23 mouse cellular contexts compared by ENCODE assay signal in the genomic region with DNA sequence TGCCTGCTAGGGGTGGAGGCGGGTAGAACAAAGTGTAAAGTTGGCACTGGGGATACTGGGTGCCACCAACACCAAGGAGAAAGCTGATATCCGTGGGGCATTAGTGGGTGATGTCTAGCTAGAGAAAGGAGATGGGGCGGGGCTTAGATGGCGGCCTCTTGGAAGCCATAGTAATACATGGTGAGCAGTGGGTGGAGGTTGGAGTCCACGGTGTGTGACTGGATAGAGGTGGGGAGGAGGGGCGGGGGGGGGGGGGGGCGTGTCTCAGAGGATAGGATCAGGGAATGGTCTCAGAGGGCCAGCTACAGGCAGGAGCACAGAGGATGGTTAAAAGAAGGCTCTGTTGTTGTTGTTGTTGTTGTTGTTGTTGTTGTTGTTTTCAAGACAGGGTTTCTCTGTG. TPM values are rescaled to one million over a fixed set of nuclear protein-coding genes. Genes with fewer than 3 reads are reported as not detected.
DNase-seq lines count a peak whose midpoint lies in the region; ATAC-seq and TF ChIP-seq lines count a peak whose summit lies in the region.
"Had no signal": no experiment of that assay in that cellular context is flagged by ENCODE, and none has a peak within 500 bp of the region (broad histone marks: within the 10 kb centered on the region; RNA-seq: fewer than 3 reads in every experiment).

No protein-coding gene starts in this region.

- TF ChIP-seq EP300 in lung, postnatal 0 days (IDR thresholded peaks at IDR 0.05), result no peak

- H3K4me2 ChIP-seq in intestine, embryonic 16.5 days (ENCODE audit: low read depth, low read length), result no peak overlapping the region
- H3K4me2 ChIP-seq in intestine, embryonic 15.5 days (replicated peaks), result no peak overlapping the region
- no peak overlapping the region for H3K4me2 ChIP-seq in lung, postnatal 0 days (replicated peaks; ENCODE audit: low read depth, low read length)
- H3K4me2 ChIP-seq: heart, embryonic 11.5 days; limb, embryonic 13.5 days; liver, embryonic 13.5 days; midbrain, embryonic 12.5 days; stomach, embryonic 15.5 days had no signal

- no peak overlapping the region for H3K4me3 ChIP-seq in intestine, embryonic 16.5 days (ENCODE audit: low read length)
- H3K4me3 ChIP-seq in intestine, embryonic 15.5 days (replicated peaks), result no peak overlapping the region
- H3K4me3 ChIP-seq in E14TG2a.4 (replicated peaks; ENCODE audit: low read length) (peak overlapping the region; percentile 67), ES-E14 (ENCODE audit: insufficient read depth in 1 of 2, low read depth in 1 of 2, low read length in 2 of 2, poor library complexity in 1 of 2, severe bottlenecking in 1 of 2) (peak overlapping the region; percentile 19 to 54)
- H3K4me3 ChIP-seq in limb, embryonic 10.5 days, result no peak overlapping the region
- H3K4me3 ChIP-seq in lung, postnatal 0 days (ENCODE audit: low read depth, low read length), result no peak overlapping the region
- H3K4me3 ChIP-seq: layer of hippocampus, adult 2 months; limb, embryonic 13.5 days; liver, embryonic 13.5 days; midbrain, embryonic 12.5 days; stomach, embryonic 15.5 days had no signal

- H3K27me3 ChIP-seq in intestine, embryonic 16.5 days (replicated peaks; ENCODE audit: control insufficient read depth, insufficient read depth, low read length), result no peaks in the 10 kb centered on the region
- no peaks in the 10 kb centered on the region for H3K27me3 ChIP-seq in intestine, embryonic 15.5 days (replicated peaks)
- no peaks in the 10 kb centered on the region for H3K27me3 ChIP-seq in E14TG2a.4 (ENCODE audit: insufficient read depth, low read length)
- no peaks in the 10 kb centered on the region for H3K27me3 ChIP-seq in limb, embryonic 10.5 days (ENCODE audit: low read depth, poor library complexity, severe bottlenecking)
- no peaks in the 10 kb centered on the region for H3K27me3 ChIP-seq in lung, postnatal 0 days (replicated peaks; ENCODE audit: insufficient read depth, low read length)
- H3K27me3 ChIP-seq: limb, embryonic 13.5 days; liver, embryonic 13.5 days; midbrain, embryonic 12.5 days; stomach, embryonic 15.5 days had no signal

- TF ChIP-seq CTCF in E14TG2a.4 (conservative IDR thresholded peaks at IDR 0.05; ENCODE audit: low read length), result no peak
- TF ChIP-seq CTCF in lung, postnatal 0 days (IDR thresholded peaks at IDR 0.05), result no peak

- no peak overlapping the region for H3K27ac ChIP-seq in intestine, embryonic 16.5 days (ENCODE audit: low read length)
- no peak overlapping the region for H3K27ac ChIP-seq in intestine, embryonic 15.5 days
- no peak overlapping the region for H3K27ac ChIP-seq in ES-E14 (ENCODE audit: insufficient read depth, low read depth, low read length, poor library complexity, severe bottlenecking)
- H3K27ac ChIP-seq in limb, embryonic 10.5 days, result 0 out of 2 replicates have a peak overlapping the region, but pooled peaks have one; percentile 57
- no peak overlapping the region for H3K27ac ChIP-seq in lung, postnatal 0 days (ENCODE audit: low read length)
- H3K27ac ChIP-seq: hindbrain, postnatal 0 days; layer of hippocampus, adult 2 months; limb, embryonic 13.5 days; liver, embryonic 13.5 days; midbrain, embryonic 12.5 days; stomach, embryonic 15.5 days had no signal

- 70% methylated on average over 7 of the region's 7 CpGs for WGBS in intestine, embryonic 16.5 days
- WGBS in intestine, embryonic 15.5 days, result 83% methylated on average over 5 of the region's 7 CpGs
- WGBS in limb, embryonic 10.5 days, result 78% methylated on average over 5 of the region's 7 CpGs
- 74% methylated on average over 2 of the region's 7 CpGs for WGBS in lung, postnatal 0 days

- H3K9ac ChIP-seq in intestine, embryonic 16.5 days (ENCODE audit: low read depth, low read length), result no peak overlapping the region
- no peak overlapping the region for H3K9ac ChIP-seq in intestine, embryonic 15.5 days
- H3K9ac ChIP-seq in ES-E14 (ENCODE audit: insufficient read depth, low read depth, low read length, poor library complexity, severe bottlenecking), result no peak overlapping the region; the same call in 1 of the 2 replicates
- H3K9ac ChIP-seq in lung, postnatal 0 days (replicated peaks; ENCODE audit: low read depth), result no peak overlapping the region
- H3K9ac ChIP-seq: forebrain, postnatal 0 days; limb, embryonic 13.5 days; liver, embryonic 13.5 days; midbrain, embryonic 12.5 days; stomach, embryonic 15.5 days had no signal

- in situ Hi-C loops in ES-E14 (cut with MboI; ENCODE audit: low sequenced_read_pairs in 2 of 2, unreplicated experiment in 2 of 2), result no loop called here

- peaks cover 6% of the 10 kb centered on the region for H3K36me3 ChIP-seq in intestine, embryonic 16.5 days (ENCODE audit: control insufficient read depth, insufficient read depth, low read length)
- H3K36me3 ChIP-seq in intestine, embryonic 15.5 days, result 0 out of 2 replicates have a peak, but pooled peaks cover under 1% of the 10 kb centered on the region
- H3K36me3 ChIP-seq in E14TG2a.4 (ENCODE audit: insufficient read depth, low read length), result peaks cover 14% of the 10 kb centered on the region
- no peaks in the 10 kb centered on the region for H3K36me3 ChIP-seq in ES-E14 (ENCODE audit: control insufficient read depth, insufficient read depth, low read length, poor library complexity, severe bottlenecking)
- H3K36me3 ChIP-seq in limb, embryonic 10.5 days, result 0 out of 2 replicates have a peak, but pooled peaks cover 3% of the 10 kb centered on the region
- no peaks in the 10 kb centered on the region for H3K36me3 ChIP-seq in lung, postnatal 0 days (ENCODE audit: insufficient read depth, low read length)
- H3K36me3 ChIP-seq: stomach, embryonic 15.5 days had no signal

- no peak for DNase-seq in ES-E14 (ENCODE audit: low read depth, low spot score)
- no peak for DNase-seq in limb, embryonic 10.5 days (ENCODE audit: low spot score)
- DNase-seq in lung, postnatal 0 days (ENCODE audit: low spot score), result no peak
- DNase-seq in adrenal gland, postnatal 10 days, result no peak
- DNase-seq: cerebellum, adult 11-12 months; cerebellum, postnatal 14 days; forebrain, postnatal 0 days; gastrocnemius, postnatal 14 days; heart, adult 11 months; kidney, postnatal 10 days; liver, embryonic 13.5 days; lung, adult 2 months; thymus, adult 18-20 months; thymus, postnatal 4 days had no signal

- peak; percentile 21; the same call in 1 of the 2 replicates for ATAC-seq in intestine, embryonic 16.5 days
- no peak for ATAC-seq in intestine, embryonic 15.5 days
- no peak for ATAC-seq in lung, postnatal 0 days
- ATAC-seq: forebrain, postnatal 0 days; hindbrain, postnatal 0 days had no signal

- H3K4me1 ChIP-seq in intestine, embryonic 16.5 days (ENCODE audit: control insufficient read depth, insufficient read depth, low read length), result peaks cover 32% of the 10 kb centered on the region
- H3K4me1 ChIP-seq in intestine, embryonic 15.5 days (replicated peaks), result peaks cover 13% of the 10 kb centered on the region
- H3K4me1 ChIP-seq in E14TG2a.4 (replicated peaks; ENCODE audit: low read depth, low read length) (peaks cover 49% of the 10 kb centered on the region), ES-E14 (ENCODE audit: control insufficient read depth in 2 of 2, insufficient read depth in 2 of 2, low read length in 2 of 2, poor library complexity in 1 of 2) (peaks cover 4 to 10% of the 10 kb centered on the region in 2 experiments; a peak in 2 of 4 replicates)
- peaks cover 24% of the 10 kb centered on the region for H3K4me1 ChIP-seq in limb, embryonic 10.5 days
- no peaks in the 10 kb centered on the region for H3K4me1 ChIP-seq in lung, postnatal 0 days (ENCODE audit: insufficient read depth, low read depth, low read length)
- H3K4me1 ChIP-seq: midbrain, embryonic 12.5 days had no signal

- no peaks in the 10 kb centered on the region for H3K9me3 ChIP-seq in intestine, embryonic 16.5 days (ENCODE audit: control insufficient read depth, low read length)
- H3K9me3 ChIP-seq in intestine, embryonic 15.5 days, result no peaks in the 10 kb centered on the region
- no peaks in the 10 kb centered on the region for H3K9me3 ChIP-seq in E14TG2a.4 (ENCODE audit: low read length)
- no peaks in the 10 kb centered on the region for H3K9me3 ChIP-seq in ES-E14 (ENCODE audit: control insufficient read depth, insufficient read depth, low read depth, low read length)
- H3K9me3 ChIP-seq in limb, embryonic 10.5 days (replicated peaks), result no peaks in the 10 kb centered on the region
- no peaks in the 10 kb centered on the region for H3K9me3 ChIP-seq in lung, postnatal 0 days (ENCODE audit: low read length)
- H3K9me3 ChIP-seq: limb, embryonic 13.5 days; liver, embryonic 13.5 days; midbrain, embryonic 12.5 days; stomach, embryonic 15.5 days had no signal

TF ChIP-seq in ES-E14, 5 proteins besides CTCF, POLR2A, EP300 and RAD21:
- no peak for TF ChIP-seq MAFK (IDR thresholded peaks at IDR 0.05; ENCODE audit: insufficient read depth, low read depth, low read length)
- no peak for TF ChIP-seq ZNF384 (IDR thresholded peaks at IDR 0.05; ENCODE audit: low read depth, low read length)
- TF ChIP-seq ZC3H11A (IDR thresholded peaks at IDR 0.05; ENCODE audit: borderline replicate concordance, low read depth, low read length), result no peak
- TF ChIP-seq CHD2 (IDR thresholded peaks at IDR 0.05; ENCODE audit: low read depth, low read length), result no peak
- no peak for TF ChIP-seq HCFC1 (IDR thresholded peaks at IDR 0.05; ENCODE audit: borderline replicate concordance, insufficient read depth, low read length)

RNA-seq across cellular contexts. Expression of gene Bdh1, which starts 30.4 kb away (rescaled TPM):
- 272 and 331 TPM in 2 replicates for polyA plus RNA-seq in intestine, embryonic 16.5 days (2015; fragmentation: Nextera tagmentation; extraction: Ambion mirVana)
- 174 and 190 TPM in 2 replicates for polyA plus RNA-seq in intestine, embryonic 15.5 days (2015; fragmentation: Nextera tagmentation; extraction: Ambion mirVana)
- total RNA-seq in ES-E14 (2012; rRNA removed), result 12.0 and 17.1 TPM in 2 replicates
- polyA plus RNA-seq in limb, embryonic 10.5 days (2016; fragmentation: Nextera tagmentation; extraction: Ambion mirVana), result 9.5 and 11.4 TPM in 2 replicates
- 1.9 and 2.0 TPM in 2 replicates for polyA plus RNA-seq in lung, postnatal 0 days (2015; fragmentation: Nextera tagmentation; extraction: Ambion mirVana)
- total RNA-seq in adrenal gland, postnatal 10 days (2021), result 100 to 1,000 TPM in 1 of 2 experiments, 10 to 100 TPM in 1; 68.1 to 165 TPM

Comparison
In these comparisons a context has a peak if more than half of its experiments do, and no peak if none do; other contexts are left out.
1. H3K4me3 ChIP-seq: peak in E14TG2a.4 (single experiment) and ES-E14 (2 of 2); none in intestine, embryonic 16.5 days (single experiment), intestine, embryonic 15.5 days (single experiment), limb, embryonic 10.5 days (single experiment) and lung, postnatal 0 days (single experiment).
2. RNA of gene Bdh1, which starts 30.4 kb away (polyA plus RNA-seq): 272 to 331 TPM in intestine, embryonic 16.5 days and 174 to 190 TPM in intestine, embryonic 15.5 days; 9.5 to 11.4 TPM in limb, embryonic 10.5 days and 1.9 to 2.0 TPM in lung, postnatal 0 days; every median in the first group is over 10 times any median in the second.